8 mouse cellular contexts compared by ENCODE assay signal in the genomic region with DNA sequence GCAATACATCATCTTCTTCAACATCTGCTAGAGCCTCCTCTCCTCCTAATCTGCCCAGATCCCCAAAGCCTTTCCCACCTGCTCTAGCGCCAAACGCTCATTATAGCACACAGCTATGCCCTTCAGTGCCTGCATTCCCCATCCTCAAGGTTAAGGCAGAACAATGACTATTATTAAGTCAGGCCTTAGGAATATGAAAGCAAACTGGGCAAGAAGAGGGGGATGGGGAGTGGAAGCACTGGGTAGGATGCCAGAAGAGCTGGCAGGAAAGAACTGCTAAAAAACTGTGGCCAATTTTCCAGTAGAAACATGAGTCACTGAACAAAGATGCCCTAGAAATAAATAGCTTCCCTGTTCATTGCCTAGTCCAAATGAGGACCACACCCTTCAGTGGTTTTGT.
DNase-seq lines count a peak whose midpoint lies in the region; TF ChIP-seq lines count a peak whose summit lies in the region.

No protein-coding gene starts in this region.

- peak; percentile 5 for DNase-seq in adrenal gland, postnatal 14 days
- no peak for DNase-seq in adrenal gland, adult 8-10 months
- DNase-seq in kidney, adult 18-20 months = peak; percentile 2
- DNase-seq in kidney, postnatal 10 days = no peak
- DNase-seq in brain, embryonic 14.5 days (ENCODE audit: low read depth) = peak; percentile 54
- DNase-seq in layer of hippocampus, postnatal 10 days (ENCODE audit: low spot score in 2 of 2) = peak; percentile 25 to 36
- no peak for DNase-seq in natural killer cell, adult 2 months (ENCODE audit: low spot score in 2 of 2)
- DNase-seq in spleen, adult 18-20 months = no peak

- TF ChIP-seq POLR2A in brain, embryonic 14.5 days (IDR thresholded peaks at IDR 0.05; ENCODE audit: borderline replicate concordance, extremely low read depth, insufficient read depth, insufficient read length, poor library complexity, severe bottlenecking) = no peak

- TF ChIP-seq CTCF in brain, embryonic 14.5 days (IDR thresholded peaks at IDR 0.05; ENCODE audit: borderline replicate concordance, extremely low read depth, insufficient read depth, insufficient read length) = no peak

Comparison
In these comparisons a context has a peak if more than half of its experiments do, and no peak if none do; other contexts are left out.
1. DNase-seq: peak in adrenal gland, postnatal 14 days (single experiment), kidney, adult 18-20 months (single experiment), brain, embryonic 14.5 days (single experiment) and layer of hippocampus, postnatal 10 days (2 of 2); none in adrenal gland, adult 8-10 months (single experiment), kidney, postnatal 10 days (single experiment), natural killer cell, adult 2 months (0 of 2) and spleen, adult 18-20 months (0 of 2).